Mouse (Mus musculus) liver, embryonic 11.5 days (tissue): ENCODE measurements around the gene Snx29. TPM values are rescaled to one million over a fixed set of nuclear protein-coding genes. Genes with fewer than 3 reads are reported as not detected.
A peak's percentile ranks its signal among the peaks of the same experiment; 100 is the strongest.

Experiments used
- ATAC-seq: fragments of 200-750 bp; cut with Nextera tagmentation; replicated peaks from 2 replicates; pipeline ENCODE4 v1.8.0; 2017; ENCODE audit warnings: moderate number of reproducible peaks, mild to moderate bottlenecking, moderate TSS enrichment, moderate library complexity; ENCODE audit not compliant: low FRiP score
- DNase-seq: peaks from one replicate; pipeline ENCODE4 v3.0.0-alpha.2; 2017; ENCODE audit warnings: low spot score
- H3K27ac ChIP-seq: fragments of 300-500 bp; sonication (generic); 2 replicates; pipeline ENCODE4 v1.5.1; 2014; ENCODE audit warnings: mild to moderate bottlenecking, low read depth, low read length, control low read depth
- H3K27me3 ChIP-seq: fragments of 300-500 bp; sonication (generic); replicated peaks from 2 replicates; pipeline ENCODE4 v1.6.1; 2014; ENCODE audit warnings: low read length, mixed read lengths; ENCODE audit not compliant: control insufficient read depth, insufficient read depth
- H3K36me3 ChIP-seq: fragments of 300-500 bp; sonication (generic); 2 replicates; pipeline ENCODE4 v1.6.1; 2014; ENCODE audit warnings: mild to moderate bottlenecking, low read length, moderate library complexity, mixed read lengths; ENCODE audit not compliant: control insufficient read depth, insufficient read depth
- H3K4me1 ChIP-seq: fragments of 300-500 bp; sonication (generic); replicated peaks from 2 replicates; pipeline ENCODE4 v1.6.1; 2014; ENCODE audit warnings: low read length, mixed read lengths; ENCODE audit not compliant: control insufficient read depth, insufficient read depth
- H3K4me2 ChIP-seq: fragments of 300-500 bp; sonication (generic); 2 replicates; pipeline ENCODE4 v1.6.1; 2014; ENCODE audit warnings: mild to moderate bottlenecking, control low read depth, moderate library complexity
- H3K4me3 ChIP-seq: fragments of 300-500 bp; sonication (generic); 2 replicates; pipeline ENCODE4 v1.5.1; 2014; ENCODE audit warnings: low read depth, low read length, control low read depth
- H3K9ac ChIP-seq: fragments of 300-500 bp; sonication (generic); 2 replicates; pipeline ENCODE4 v1.6.1; 2014; ENCODE audit warnings: low read depth, low read length, control low read depth
- H3K9me3 ChIP-seq: fragments of 300-500 bp; sonication (generic); 2 replicates; pipeline ENCODE4 v1.6.1; 2016; ENCODE audit warnings: low read length, inconsistent platforms, mixed read lengths; ENCODE audit not compliant: control insufficient read depth
- WGBS: fragments of 180-500 bp; shearing (Covaris S2); extraction: QIAGEN DNeasy Blood & Tissue Kit; methylation state at CpG from one replicate; pipeline ENCODE4 v1.1.7; 2014; 5-methylcytosine and 5-hydroxymethylcytosine counted together
- polyA plus RNA-seq: library from polyadenylated mRNA; unstranded; fragments of >200 nt; fragmentation: Nextera tagmentation; extraction: Ambion mirVana; gene quantifications from 2 replicates; pipeline ENCODE4 v1.2.1, GENCODE M21; 2014

The Snx29 gene
- polyA plus RNA-seq, 1 experiment from 2014 or later = 5.1 TPM

- ATAC-seq = no peak
- no peak for DNase-seq
- Histone ChIP-seq H3K36me3 (no peaks in the 10 kb centered on the region; the same call in 1 of the 2 replicates), H3K9me3 (no peaks in the 10 kb centered on the region), H3K4me3 (no peak overlapping the region), H3K4me1 (peaks cover 14% of the 10 kb centered on the region), H3K4me2 (no peak overlapping the region), H3K27ac (no peak overlapping the region), H3K9ac (no peak overlapping the region), H3K27me3 (no peaks in the 10 kb centered on the region)
Observed at GRCm38 (mm10) chr16:11588689-11589088, 266.0 kb downstream of the Snx29 start.

DNA sequence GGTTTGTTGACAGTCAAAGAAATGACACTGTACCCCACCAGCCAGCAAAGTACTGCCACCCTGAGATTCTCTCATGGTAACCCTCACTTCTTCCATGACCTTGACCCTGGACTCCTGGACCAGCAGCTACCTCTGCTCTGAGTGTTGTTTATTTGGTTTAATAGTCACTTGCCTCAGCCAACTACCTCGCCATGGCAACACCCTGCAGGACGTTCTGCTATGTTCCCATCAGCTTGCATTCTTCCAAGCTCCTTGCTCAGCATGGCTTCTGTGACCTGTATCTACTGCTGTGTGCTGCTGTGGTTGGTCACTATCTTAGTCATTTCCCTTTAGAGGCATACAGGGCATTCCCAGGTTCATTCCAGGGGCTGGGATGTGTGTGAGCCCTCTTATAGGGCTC, 266.6 kb downstream of the Snx29 start:
- Histone ChIP-seq H3K36me3 (no peaks in the 10 kb centered on the region; the same call in 1 of the 2 replicates), H3K27me3 (no peaks in the 10 kb centered on the region), H3K4me3 (no peak overlapping the region), H3K9me3 (no peaks in the 10 kb centered on the region), H3K4me2 (no peak overlapping the region), H3K4me1 (peaks cover 12% of the 10 kb centered on the region), H3K9ac (no peak overlapping the region), H3K27ac (no peak overlapping the region)
- DNase-seq = no peak
- 56% methylated on average over 2 of the region's 2 CpGs for WGBS
- ATAC-seq = 0 out of 2 replicates have a peak, but pooled peaks have one; percentile 6

GRCm38 (mm10) chr16:11589782-11590695, 267.3 kb downstream of the Snx29 start:
- Histone ChIP-seq H3K27me3 (no peaks in the 10 kb centered on the region), H3K27ac (no peak overlapping the region), H3K4me1 (peaks cover 8% of the 10 kb centered on the region), H3K9ac (no peak overlapping the region), H3K4me3 (no peak overlapping the region), H3K4me2 (no peak overlapping the region), H3K9me3 (no peaks in the 10 kb centered on the region), H3K36me3 (no peaks in the 10 kb centered on the region; the same call in 1 of the 2 replicates)
- DNase-seq (no peak), ATAC-seq (0 out of 2 replicates have a peak, but pooled peaks have one; percentile 39)
- WGBS = 76% methylated on average over 10 of the region's 10 CpGs

- Histone ChIP-seq H3K9ac (no peak overlapping the region), H3K4me2 (no peak overlapping the region), H3K36me3 (no peaks in the 10 kb centered on the region), H3K27me3 (no peaks in the 10 kb centered on the region), H3K4me3 (no peak overlapping the region), H3K27ac (no peak overlapping the region), H3K9me3 (no peaks in the 10 kb centered on the region), H3K4me1 (no peaks in the 10 kb centered on the region)
- WGBS = 83% methylated on average over 3 of the region's 3 CpGs
- DNase-seq = no peak
- no peak for ATAC-seq
Observed at GRCm38 (mm10) chr16:11596599-11596998, 273.9 kb downstream of the Snx29 start.

DNA sequence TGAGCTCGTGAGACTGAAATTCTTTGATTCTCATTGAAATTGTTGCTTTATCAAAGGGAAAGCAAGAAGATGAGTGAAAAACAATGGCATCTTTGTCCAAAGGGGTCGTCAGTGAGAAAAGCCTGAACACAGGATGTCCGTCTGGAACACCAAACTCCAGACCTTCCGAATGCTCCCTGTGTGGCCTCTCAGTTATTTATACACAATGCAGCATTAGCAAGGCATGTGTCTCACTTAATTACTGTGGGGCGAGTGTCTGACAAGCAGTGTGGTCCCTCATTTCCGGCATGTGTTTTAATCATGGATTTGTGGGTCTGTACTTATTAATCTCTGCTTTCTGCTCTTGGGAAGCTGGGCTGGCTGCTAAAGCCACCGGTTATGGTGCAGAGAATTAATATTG, 275.1 kb downstream of the Snx29 start:
- Histone ChIP-seq H3K9me3 (no peaks in the 10 kb centered on the region), H3K4me1 (no peaks in the 10 kb centered on the region), H3K4me2 (no peak overlapping the region), H3K36me3 (no peaks in the 10 kb centered on the region), H3K9ac (no peak overlapping the region), H3K27ac (no peak overlapping the region), H3K27me3 (no peaks in the 10 kb centered on the region), H3K4me3 (no peak overlapping the region)
- 70% methylated on average over 7 of the region's 7 CpGs for WGBS
- no peak for DNase-seq
- no peak for ATAC-seq

DNA sequence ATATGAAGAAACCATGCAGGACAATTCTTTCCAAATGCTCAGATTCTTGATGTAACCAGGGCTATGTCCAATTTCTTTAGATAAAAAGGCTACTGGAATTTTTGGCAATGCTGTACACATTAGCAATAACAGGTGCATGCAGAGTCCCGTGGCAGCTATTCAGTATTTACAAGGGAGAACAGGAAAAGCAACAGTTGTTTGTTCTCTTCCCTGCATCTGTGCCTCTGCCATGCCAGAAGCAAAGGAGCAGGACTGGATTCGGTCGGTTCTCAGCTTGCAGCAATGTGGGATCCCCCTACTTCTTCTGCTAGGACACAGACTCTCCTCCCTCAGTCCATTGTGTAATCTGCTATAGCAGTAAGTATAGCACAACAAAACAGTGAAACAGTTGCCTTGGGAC, 276.8 kb downstream of the Snx29 start:
- DNase-seq (no peak), ATAC-seq (no peak)
- no peaks in the 10 kb centered on the region for H3K9me3 ChIP-seq
- H3K4me3 ChIP-seq = no peak overlapping the region
- H3K4me2 ChIP-seq = no peak overlapping the region
- no peaks in the 10 kb centered on the region for H3K27me3 ChIP-seq
- WGBS = 81% methylated on average over 3 of the region's 3 CpGs
- H3K36me3 ChIP-seq = no peaks in the 10 kb centered on the region
- no peak overlapping the region for H3K9ac ChIP-seq
- no peak overlapping the region for H3K27ac ChIP-seq
- H3K4me1 ChIP-seq = no peaks in the 10 kb centered on the region

GRCm38 (mm10) chr16:11601336-11602082, 278.8 kb downstream of the Snx29 start:
- Histone ChIP-seq H3K27ac (no peak overlapping the region), H3K36me3 (no peaks in the 10 kb centered on the region), H3K4me2 (no peak overlapping the region), H3K4me1 (no peaks in the 10 kb centered on the region), H3K4me3 (no peak overlapping the region), H3K9me3 (no peaks in the 10 kb centered on the region), H3K27me3 (no peaks in the 10 kb centered on the region), H3K9ac (no peak overlapping the region)
- DNase-seq (no peak), ATAC-seq (no peak)
- WGBS = 61% methylated on average over 1 of the region's 1 CpGs

DNA sequence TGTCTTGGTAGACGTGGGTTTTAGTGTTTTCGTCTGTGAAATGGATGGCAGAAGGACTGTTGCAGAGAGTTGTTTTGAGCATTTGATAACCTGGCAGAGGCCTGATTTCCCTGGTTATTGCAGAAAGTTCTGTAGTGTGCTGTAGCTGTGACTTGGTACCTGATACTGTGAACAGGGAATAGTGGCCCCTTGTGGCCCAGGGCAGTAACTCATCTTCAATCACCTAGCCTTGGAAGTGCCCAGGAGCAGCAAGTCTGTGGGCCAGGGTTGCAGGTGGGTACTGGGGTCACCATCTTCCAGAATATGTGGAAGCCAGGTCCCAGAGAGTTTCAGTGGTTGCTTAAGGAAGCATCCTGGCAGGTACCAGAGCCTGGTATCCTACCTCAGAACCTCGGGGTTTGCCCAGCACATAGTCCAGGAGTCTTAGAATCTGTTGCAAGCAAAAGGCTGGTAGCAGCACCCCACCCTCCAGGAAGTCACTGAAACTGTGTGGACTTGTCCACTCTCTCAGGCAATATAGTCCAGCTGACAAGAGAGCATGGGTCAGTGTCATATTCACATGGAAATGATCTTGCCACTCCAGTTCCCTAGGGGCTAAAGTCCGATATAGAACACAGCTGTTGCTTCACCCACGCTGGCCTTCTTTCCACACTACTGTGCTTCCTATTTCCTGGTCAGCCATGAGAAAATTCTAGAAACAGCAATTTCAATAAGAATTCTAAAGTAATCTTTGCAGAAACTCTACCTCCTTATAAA, 281.1 kb downstream of the Snx29 start:
- ATAC-seq = peak; percentile 53; the same call in 1 of the 2 replicates
- Histone ChIP-seq H3K4me2 (no peak overlapping the region), H3K9me3 (no peaks in the 10 kb centered on the region), H3K4me1 (no peaks in the 10 kb centered on the region), H3K27ac (no peak overlapping the region), H3K9ac (no peak overlapping the region), H3K27me3 (no peaks in the 10 kb centered on the region), H3K36me3 (no peaks in the 10 kb centered on the region), H3K4me3 (no peak overlapping the region)
- DNase-seq = no peak
- WGBS = 75% methylated on average over 5 of the region's 5 CpGs
